Mouse (Mus musculus): ENCODE results near the gene Tbx6.

GRCm38 (mm10) chr7:126784469-126784868 is 3.2 kb downstream of the Tbx6 start:
- TF ChIP-seq CTCF (IDR thresholded peaks at IDR 0.05; ENCODE audit: control insufficient read depth, insufficient read depth, insufficient read length): no peak
- TF ChIP-seq MAX (IDR thresholded peaks at IDR 0.05): no peak
- TF ChIP-seq USF1 (IDR thresholded peaks at IDR 0.05; ENCODE audit: low read depth): no peak
- no peak for TF ChIP-seq MYOD1 (IDR thresholded peaks at IDR 0.05; ENCODE audit: control insufficient read depth, insufficient read length, low read depth)
- no peak for TF ChIP-seq CEBPB (IDR thresholded peaks at IDR 0.05; ENCODE audit: low read depth)
- TF ChIP-seq FOSL1 (IDR thresholded peaks at IDR 0.05; ENCODE audit: insufficient read depth, low read length, poor library complexity, severe bottlenecking): no peak
